Mouse (Mus musculus) left cerebral cortex, postnatal 4 days (tissue): Measurements from ENCODE around the gene Ptprm. TPM values are rescaled to one million over a fixed set of nuclear protein-coding genes. Genes with fewer than 3 reads are reported as not detected.
A peak's percentile ranks its signal among the peaks of the same experiment; 100 is the strongest.

Experiments
- DNase-seq: peaks from one replicate; pipeline ENCODE4 v3.0.0-alpha.2; 2022
- intact Hi-C: fragments of 180-260 bp; cut with DNase I; formaldehyde crosslinking; loops from one replicate; pipeline ENCODE4 v1.15.1; 2025
- total RNA-seq, 2 experiments: library from RNA; stranded (reverse); gene quantifications; 2 replicates each; pipeline ENCODE4 v1.2.3; 2021

The Ptprm gene
- total RNA-seq, 2 experiments from 2014 or later = 39.6 to 43.9 TPM

GRCm38 (mm10) chr17:67349594-67349993, 4.7 kb downstream of the Ptprm start:
- intact Hi-C loops = no loop called here

GRCm38 (mm10) chr17:67346921-67347320, 7.3 kb downstream of the Ptprm start:
- DNase-seq = no peak
- intact Hi-C loops = no loop called here

More at GRCm38 (mm10) chr17:67349594-67349993, 4.7 kb downstream of the Ptprm start:
- DNase-seq = no peak

GRCm38 (mm10) chr17:67345157-67345556, 9.1 kb downstream of the Ptprm start:
- intact Hi-C loops = no loop called here
- no peak for DNase-seq

GRCm38 (mm10) chr17:67343471-67343870, 10.8 kb downstream of the Ptprm start:
- intact Hi-C loops = no loop called here

GRCm38 (mm10) chr17:67343006-67343405, 11.3 kb downstream of the Ptprm start:
- intact Hi-C loops = no loop called here
- DNase-seq = no peak

More at GRCm38 (mm10) chr17:67343471-67343870, 10.8 kb downstream of the Ptprm start:
- DNase-seq = no peak

- intact Hi-C loops = no loop called here
These were observed 13.9 kb downstream of the Ptprm start for GRCm38 (mm10) chr17:67340362-67340761.

GRCm38 (mm10) chr17:67339569-67339968, 14.7 kb downstream of the Ptprm start:
- intact Hi-C loops = no loop called here
- no peak for DNase-seq

More at GRCm38 (mm10) chr17:67340362-67340761, 13.9 kb downstream of the Ptprm start:
- no peak for DNase-seq

GRCm38 (mm10) chr17:67334310-67334709, 19.9 kb downstream of the Ptprm start:
- intact Hi-C loops = no loop called here
- no peak for DNase-seq

GRCm38 (mm10) chr17:67329435-67329834, 24.8 kb downstream of the Ptprm start:
- DNase-seq = no peak
- intact Hi-C loops = no loop called here

- no peak for DNase-seq
- intact Hi-C loops = no loop called here
These were observed 29.8 kb downstream of the Ptprm start for GRCm38 (mm10) chr17:67324499-67324832.

GRCm38 (mm10) chr17:67323777-67324498, 30.3 kb downstream of the Ptprm start:
- intact Hi-C loops = no loop called here

GRCm38 (mm10) chr17:67314491-67315205, 39.6 kb downstream of the Ptprm start:
- intact Hi-C loops = no loop called here
- no peak for DNase-seq

More at GRCm38 (mm10) chr17:67323777-67324498, 30.3 kb downstream of the Ptprm start:
- no peak for DNase-seq

GRCm38 (mm10) chr17:67308421-67308820, 45.8 kb downstream of the Ptprm start:
- intact Hi-C loops = no loop called here

GRCm38 (mm10) chr17:67306066-67306845, 48.0 kb downstream of the Ptprm start:
- intact Hi-C loops = no loop called here

More at GRCm38 (mm10) chr17:67308421-67308820, 45.8 kb downstream of the Ptprm start:
- no peak for DNase-seq

GRCm38 (mm10) chr17:67304831-67305230, 49.4 kb downstream of the Ptprm start:
- DNase-seq = peak; percentile 24
- intact Hi-C loops = no loop called here

More at GRCm38 (mm10) chr17:67306066-67306845, 48.0 kb downstream of the Ptprm start:
- DNase-seq = no peak

- peak; percentile 38 for DNase-seq
- intact Hi-C loops = no loop called here
These were observed 50.7 kb downstream of the Ptprm start for GRCm38 (mm10) chr17:67303326-67304099.

GRCm38 (mm10) chr17:67302569-67302968, 51.7 kb downstream of the Ptprm start:
- intact Hi-C loops = no loop called here
- no peak for DNase-seq

GRCm38 (mm10) chr17:67302074-67302473, 52.2 kb downstream of the Ptprm start:
- intact Hi-C loops = no loop called here

GRCm38 (mm10) chr17:67301367-67301766, 52.9 kb downstream of the Ptprm start:
- intact Hi-C loops = no loop called here
- DNase-seq = no peak

More at GRCm38 (mm10) chr17:67302074-67302473, 52.2 kb downstream of the Ptprm start:
- no peak for DNase-seq

- intact Hi-C loops = no loop called here
- no peak for DNase-seq
These were observed 55.9 kb downstream of the Ptprm start for GRCm38 (mm10) chr17:67298269-67298798.
